Mouse (Mus musculus): Measurements from ENCODE around the gene Letm1.

Letm1 gene

GRCm38 (mm10) chr5:33782345-33782998 lies at the start of gene Letm1:
Letm1 (minus strand) TSS chr5:33782817.
- peak; percentile 92 for DNase-seq (ENCODE audit: low read depth, low spot score)

- DNase-seq (ENCODE audit: low read depth, low spot score), result no peak
Measured at GRCm38 (mm10) chr5:33830832-33831231, 48.2 kb upstream of the Letm1 start.

- DNase-seq (ENCODE audit: low read depth, low spot score), result no peak
Measured at GRCm38 (mm10) chr5:33829958-33830357, 47.3 kb upstream of the Letm1 start.

GRCm38 (mm10) chr5:33828107-33828506 lies 45.5 kb upstream of the Letm1 start:
- DNase-seq (ENCODE audit: low read depth, low spot score), result no peak

- no peak for DNase-seq (ENCODE audit: low read depth, low spot score)
Measured at GRCm38 (mm10) chr5:33826001-33826400, 43.4 kb upstream of the Letm1 start.

- DNase-seq (ENCODE audit: low read depth, low spot score), result no peak
Measured at GRCm38 (mm10) chr5:33822456-33822855, 39.8 kb upstream of the Letm1 start.

- no peak for DNase-seq (ENCODE audit: low read depth, low spot score)
Measured at GRCm38 (mm10) chr5:33821901-33822427, 39.3 kb upstream of the Letm1 start.

GRCm38 (mm10) chr5:33820733-33821621 lies 38.4 kb upstream of the Letm1 start:
- DNase-seq (ENCODE audit: low read depth, low spot score), result no peak

GRCm38 (mm10) chr5:33819876-33820732 lies 37.5 kb upstream of the Letm1 start, which contains the start of gene Nsd2:
Nsd2 (plus strand) TSS chr5:33820725.
- peak; percentile 70 for DNase-seq (ENCODE audit: low read depth, low spot score)

GRCm38 (mm10) chr5:33819141-33819875 lies 36.7 kb upstream of the Letm1 start:
- peak; percentile 21 for DNase-seq (ENCODE audit: low read depth, low spot score)

GRCm38 (mm10) chr5:33818104-33818503 lies 35.5 kb upstream of the Letm1 start:
- DNase-seq (ENCODE audit: low read depth, low spot score), result no peak

GRCm38 (mm10) chr5:33816008-33816725 lies 33.5 kb upstream of the Letm1 start:
- no peak for DNase-seq (ENCODE audit: low read depth, low spot score)

- DNase-seq (ENCODE audit: low read depth, low spot score), result no peak
Measured at GRCm38 (mm10) chr5:33811519-33811918, 28.9 kb upstream of the Letm1 start.

GRCm38 (mm10) chr5:33803337-33803736 lies 20.7 kb upstream of the Letm1 start:
- no peak for DNase-seq (ENCODE audit: low read depth, low spot score)

GRCm38 (mm10) chr5:33791912-33792643 lies 9.5 kb upstream of the Letm1 start:
- DNase-seq (ENCODE audit: low read depth, low spot score), result no peak

GRCm38 (mm10) chr5:33782999-33783390 lies 378 bp upstream of the Letm1 start:
- no peak for DNase-seq (ENCODE audit: low read depth, low spot score)

GRCm38 (mm10) chr5:33781964-33782344 lies 663 bp downstream of the Letm1 start:
- no peak for DNase-seq (ENCODE audit: low read depth, low spot score)

- no peak for DNase-seq (ENCODE audit: low read depth, low spot score)
Measured at GRCm38 (mm10) chr5:33777195-33777594, 5.4 kb downstream of the Letm1 start.

- DNase-seq (ENCODE audit: low read depth, low spot score), result no peak
Measured at GRCm38 (mm10) chr5:33743481-33743880, 39.1 kb downstream of the Letm1 start.

GRCm38 (mm10) chr5:33740548-33740947 lies 42.1 kb downstream of the Letm1 start:
- no peak for DNase-seq (ENCODE audit: low read depth, low spot score)
